Mouse (Mus musculus): Measurements from ENCODE around the gene Jhy. TPM values are rescaled to one million over a fixed set of nuclear protein-coding genes. Genes with fewer than 3 reads are reported as not detected.

The Jhy gene
- polyA plus RNA-seq, 1 experiment from 2014 or later: 0.30 TPM

GRCm38 (mm10) chr9:40875431-40875830 is 88.5 kb downstream of the Jhy start:
- no peaks in the 10 kb centered on the region for H3K36me3 ChIP-seq (ENCODE audit: insufficient read depth)
- H3K4me1 ChIP-seq (ENCODE audit: insufficient read depth): no peaks in the 10 kb centered on the region
- no peak overlapping the region for H3K4me3 ChIP-seq (ENCODE audit: low read depth, low read length)
- DNase-seq (no peak), ATAC-seq (ENCODE audit: insufficient read depth) (no peak)
- no peak for TF ChIP-seq CTCF (IDR thresholded peaks at IDR 0.05; ENCODE audit: low read depth)
- no peak overlapping the region for H3K27ac ChIP-seq (ENCODE audit: low read depth)
- H3K9ac ChIP-seq: no peak overlapping the region
- no peaks in the 10 kb centered on the region for H3K9me3 ChIP-seq (ENCODE audit: low read depth, low read length)
- H3K4me2 ChIP-seq: no peak overlapping the region
- 2% methylated on average over 17 of the region's 17 CpGs for WGBS
- peaks cover 97% of the 10 kb centered on the region for H3K27me3 ChIP-seq (ENCODE audit: insufficient read depth, low read length)

- H3K4me3 ChIP-seq (ENCODE audit: low read depth, low read length): no peak overlapping the region
- ATAC-seq (ENCODE audit: insufficient read depth) (no peak), DNase-seq (no peak)
- H3K36me3 ChIP-seq (ENCODE audit: insufficient read depth): no peaks in the 10 kb centered on the region
- no peaks in the 10 kb centered on the region for H3K9me3 ChIP-seq (ENCODE audit: low read depth, low read length)
- no peak overlapping the region for H3K9ac ChIP-seq
- H3K27ac ChIP-seq (ENCODE audit: low read depth): no peak overlapping the region
- 11% methylated on average over 4 of the region's 4 CpGs for WGBS
- H3K4me2 ChIP-seq: no peak overlapping the region
- no peaks in the 10 kb centered on the region for H3K4me1 ChIP-seq (ENCODE audit: insufficient read depth)
- peaks cover 96% of the 10 kb centered on the region for H3K27me3 ChIP-seq (ENCODE audit: insufficient read depth, low read length)
- no peak for TF ChIP-seq CTCF (IDR thresholded peaks at IDR 0.05; ENCODE audit: low read depth)
Observed at GRCm38 (mm10) chr9:40874961-40875360, 89.0 kb downstream of the Jhy start.

- Histone ChIP-seq H3K9ac (no peak within 1 kb of the TSS), H3K4me1 (ENCODE audit: insufficient read depth) (no peaks in the 10 kb centered on the region), H3K4me3 (ENCODE audit: low read depth, low read length) (peak within 1 kb of the TSS; percentile 7; the same call in 1 of the 2 replicates), H3K27ac (ENCODE audit: low read depth) (no peak within 1 kb of the TSS), H3K4me2 (peak within 1 kb of the TSS; percentile 50), H3K9me3 (ENCODE audit: low read depth, low read length) (no peaks in the 10 kb centered on the region), H3K27me3 (ENCODE audit: insufficient read depth, low read length) (peaks cover 90% of the 10 kb centered on the region), H3K36me3 (ENCODE audit: insufficient read depth) (no peaks in the 10 kb centered on the region)
- DNase-seq: peak; percentile 89
- TF ChIP-seq CTCF (IDR thresholded peaks at IDR 0.05; ENCODE audit: low read depth): no peak
- ATAC-seq (ENCODE audit: insufficient read depth): peak; percentile 96
- WGBS: 2% methylated on average over 32 of the region's 32 CpGs
Observed at GRCm38 (mm10) chr9:40873556-40874470, 90.1 kb downstream of the Jhy start, which contains the start of gene Bsx. TSS of gene Bsx (plus strand) at chr9:40874127.

- Histone ChIP-seq H3K27me3 (ENCODE audit: insufficient read depth, low read length) (peaks cover 73% of the 10 kb centered on the region), H3K27ac (ENCODE audit: low read depth) (no peak overlapping the region), H3K9ac (no peak overlapping the region), H3K4me1 (ENCODE audit: insufficient read depth) (no peaks in the 10 kb centered on the region), H3K4me2 (no peak overlapping the region), H3K9me3 (ENCODE audit: low read depth, low read length) (no peaks in the 10 kb centered on the region), H3K36me3 (ENCODE audit: insufficient read depth) (no peaks in the 10 kb centered on the region), H3K4me3 (ENCODE audit: low read depth, low read length) (no peak overlapping the region)
- ATAC-seq (ENCODE audit: insufficient read depth) (no peak), DNase-seq (no peak)
- 9% methylated on average over 8 of the region's 8 CpGs for WGBS
- TF ChIP-seq CTCF (IDR thresholded peaks at IDR 0.05; ENCODE audit: low read depth): no peak
Observed at GRCm38 (mm10) chr9:40872156-40872478, 91.8 kb downstream of the Jhy start.

GRCm38 (mm10) chr9:40871369-40872155 is 92.4 kb downstream of the Jhy start:
- Histone ChIP-seq H3K27ac (ENCODE audit: low read depth) (no peak overlapping the region), H3K36me3 (ENCODE audit: insufficient read depth) (no peaks in the 10 kb centered on the region), H3K9me3 (ENCODE audit: low read depth, low read length) (no peaks in the 10 kb centered on the region), H3K4me3 (ENCODE audit: low read depth, low read length) (no peak overlapping the region), H3K9ac (no peak overlapping the region), H3K27me3 (ENCODE audit: insufficient read depth, low read length) (peaks cover 69% of the 10 kb centered on the region), H3K4me2 (0 out of 2 replicates have a peak overlapping the region, but pooled peaks have one; percentile 18), H3K4me1 (ENCODE audit: insufficient read depth) (no peaks in the 10 kb centered on the region)
- WGBS: 2% methylated on average over 34 of the region's 34 CpGs
- TF ChIP-seq CTCF (IDR thresholded peaks at IDR 0.05; ENCODE audit: low read depth): no peak
- no peak for DNase-seq
- ATAC-seq (ENCODE audit: insufficient read depth): no peak

- 70% methylated on average over 5 of the region's 5 CpGs for WGBS
Observed at GRCm38 (mm10) chr9:40870331-40870730, 93.6 kb downstream of the Jhy start.

GRCm38 (mm10) chr9:40859196-40859595 is 104.7 kb downstream of the Jhy start:
- no peak for DNase-seq
- Histone ChIP-seq H3K27me3 (ENCODE audit: insufficient read depth, low read length) (peaks cover 15% of the 10 kb centered on the region; the same call in 1 of the 2 replicates), H3K9me3 (ENCODE audit: low read depth, low read length) (no peaks in the 10 kb centered on the region), H3K4me1 (ENCODE audit: insufficient read depth) (no peaks in the 10 kb centered on the region), H3K4me3 (ENCODE audit: low read depth, low read length) (peak overlapping the region; percentile 27; the same call in 1 of the 2 replicates), H3K36me3 (ENCODE audit: insufficient read depth) (no peaks in the 10 kb centered on the region), H3K9ac (no peak overlapping the region), H3K27ac (ENCODE audit: low read depth) (no peak overlapping the region), H3K4me2 (peak overlapping the region; percentile 62)
- WGBS: 4% methylated on average over 9 of the region's 9 CpGs
- no peak for ATAC-seq (ENCODE audit: insufficient read depth)
- no peak for TF ChIP-seq CTCF (IDR thresholded peaks at IDR 0.05; ENCODE audit: low read depth)

More at GRCm38 (mm10) chr9:40870331-40870730, 93.6 kb downstream of the Jhy start:
- Histone ChIP-seq H3K27me3 (ENCODE audit: insufficient read depth, low read length) (peaks cover 57% of the 10 kb centered on the region), H3K9me3 (ENCODE audit: low read depth, low read length) (no peaks in the 10 kb centered on the region), H3K36me3 (ENCODE audit: insufficient read depth) (no peaks in the 10 kb centered on the region), H3K4me2 (no peak overlapping the region), H3K4me3 (ENCODE audit: low read depth, low read length) (no peak overlapping the region), H3K27ac (ENCODE audit: low read depth) (no peak overlapping the region), H3K9ac (no peak overlapping the region), H3K4me1 (ENCODE audit: insufficient read depth) (no peaks in the 10 kb centered on the region)
- ATAC-seq (ENCODE audit: insufficient read depth) (no peak), DNase-seq (no peak)
- TF ChIP-seq CTCF (IDR thresholded peaks at IDR 0.05; ENCODE audit: low read depth): no peak

Data from lung, embryonic 14.5 days (tissue).